Mouse (Mus musculus) kidney, postnatal 0 days (tissue): Measurements from ENCODE around the gene Sec24c. TPM values are rescaled to one million over a fixed set of nuclear protein-coding genes. Genes with fewer than 3 reads are reported as not detected.

ENCODE experiments used
- ATAC-seq: fragments of 200-750 bp; cut with Nextera tagmentation; replicated peaks from 2 replicates; pipeline ENCODE4 v1.8.0; 2017; ENCODE audit warnings: low read depth, moderate number of reproducible peaks, moderate TSS enrichment, moderate library complexity; ENCODE audit not compliant: low FRiP score
- DNase-seq: peaks from one replicate; pipeline ENCODE4 v3.0.0-alpha.2; 2016; ENCODE audit warnings: low spot score
- H3K27ac ChIP-seq: fragments of 300-500 bp; sonication (generic); 2 replicates; pipeline ENCODE4 v1.5.1; 2014; ENCODE audit warnings: mild to moderate bottlenecking
- H3K27me3 ChIP-seq: fragments of 300-500 bp; sonication (generic); 2 replicates; pipeline ENCODE4 v1.6.1; 2014; ENCODE audit warnings: low read length, mixed read lengths; ENCODE audit not compliant: insufficient read depth
- H3K36me3 ChIP-seq: fragments of 300-500 bp; sonication (generic); 2 replicates; pipeline ENCODE4 v1.6.1; 2014; ENCODE audit warnings: low read length, mixed read lengths; ENCODE audit not compliant: insufficient read depth
- H3K4me1 ChIP-seq: fragments of 300-500 bp; sonication (generic); replicated peaks from 2 replicates; pipeline ENCODE4 v1.6.1; 2014; ENCODE audit warnings: antibody characterized with exemption, low read length, mixed read lengths; ENCODE audit not compliant: insufficient read depth
- H3K4me2 ChIP-seq: fragments of 300-500 bp; sonication (generic); 2 replicates; pipeline ENCODE4 v1.6.1; 2014; ENCODE audit warnings: mild to moderate bottlenecking, low read length, moderate library complexity, mixed read lengths
- H3K4me3 ChIP-seq: fragments of 300-500 bp; sonication (generic); replicated peaks from 2 replicates; pipeline ENCODE4 v1.5.1; 2014; ENCODE audit warnings: low read depth, low read length
- H3K9ac ChIP-seq: fragments of 300-500 bp; sonication (generic); 2 replicates; pipeline ENCODE4 v1.6.1; 2014; ENCODE audit warnings: low read depth, low read length
- H3K9me3 ChIP-seq: fragments of 300-500 bp; sonication (generic); replicated peaks from 2 replicates; pipeline ENCODE4 v1.6.1; 2016; ENCODE audit warnings: low read length, inconsistent platforms, mixed read lengths
- CTCF ChIP-seq: IDR thresholded peaks from 2 replicates; pipeline ENCODE4 v1.5.1; 2016; ENCODE audit warnings: antibody characterized with exemption, low read depth, mild to moderate bottlenecking, moderate library complexity
- WGBS: fragments of 180-500 bp; shearing (Covaris S2); extraction: QIAGEN DNeasy Blood & Tissue Kit; methylation state at CpG from one replicate; pipeline ENCODE4 v1.1.7; 2014; 5-methylcytosine and 5-hydroxymethylcytosine counted together
- polyA plus RNA-seq: library from polyadenylated mRNA; unstranded; fragments of >200 nt; fragmentation: Nextera tagmentation; extraction: Ambion mirVana; gene quantifications from 2 replicates; pipeline ENCODE4 v1.2.1, GENCODE M21; 2015

Sec24c gene
- polyA plus RNA-seq, 1 experiment from 2014 or later = 57.3 TPM

DNA sequence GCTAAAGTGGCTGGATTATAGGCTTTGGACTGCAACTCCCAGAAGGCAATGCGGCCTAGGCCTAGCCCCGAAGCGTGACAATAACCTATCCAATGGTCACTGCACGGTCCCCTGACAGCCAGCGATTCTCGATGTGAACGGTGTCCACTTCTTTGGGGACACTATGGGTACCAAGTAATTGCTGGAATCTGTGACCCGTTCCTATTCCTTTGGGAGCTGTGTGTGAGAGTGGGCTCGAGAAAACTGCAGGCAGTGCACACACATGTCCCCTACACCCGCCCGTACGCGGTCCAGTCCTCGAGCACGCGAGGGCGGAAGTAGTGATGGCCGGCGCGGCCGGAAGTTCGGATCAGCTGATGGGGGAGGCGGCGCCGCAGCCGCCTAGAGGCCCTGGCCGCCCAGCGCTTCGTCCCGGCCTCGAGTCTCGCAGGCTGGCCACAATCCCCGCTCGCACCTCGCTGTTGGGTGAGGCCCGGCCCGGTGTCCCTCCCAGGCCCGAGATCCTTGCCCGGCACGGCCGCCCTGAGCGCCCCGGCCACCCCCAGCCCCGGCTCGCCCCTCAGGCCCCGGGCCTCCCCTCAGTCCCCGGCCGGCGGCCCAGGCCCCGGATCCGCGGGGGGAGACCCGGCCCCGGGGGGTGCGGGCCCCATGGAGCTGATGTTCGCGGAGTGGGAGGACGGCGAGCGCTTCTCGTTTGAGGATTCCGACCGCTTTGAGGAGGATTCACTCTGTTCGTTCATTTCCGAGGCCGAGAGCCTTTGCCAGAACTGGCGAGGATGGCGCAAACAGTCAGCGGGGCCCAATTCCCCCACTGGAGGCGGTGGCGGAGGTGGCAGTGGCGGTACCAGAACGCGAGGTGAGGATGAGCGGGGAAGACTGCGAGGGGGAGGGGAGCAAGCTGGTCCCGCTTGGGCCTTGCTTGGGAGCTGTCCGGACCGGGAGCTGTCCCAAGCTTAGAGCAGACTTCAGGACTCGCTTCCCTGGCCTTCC lies 33.4 kb downstream of the Sec24c start, which contains the start of gene Zswim8:
Gene Zswim8 (plus strand): TSS at position 352 of the 990 bp plus-strand sequence.
- WGBS = under 1% methylated on average over 72 of the region's 80 CpGs
- ATAC-seq (peak; percentile 91), DNase-seq (peak; percentile 95)
- H3K4me2 ChIP-seq = peak within 1 kb of the TSS; percentile 89
- H3K27me3 ChIP-seq = no peaks in the 10 kb centered on the region
- no peak for TF ChIP-seq CTCF
- H3K9me3 ChIP-seq = no peaks in the 10 kb centered on the region
- peak within 1 kb of the TSS; percentile 98 for H3K4me3 ChIP-seq
- peak within 1 kb of the TSS; percentile 97 for H3K9ac ChIP-seq
- H3K4me1 ChIP-seq = peaks cover 10% of the 10 kb centered on the region
- H3K27ac ChIP-seq = peak within 1 kb of the TSS; percentile 85
- H3K36me3 ChIP-seq = peaks cover 16% of the 10 kb centered on the region

DNA sequence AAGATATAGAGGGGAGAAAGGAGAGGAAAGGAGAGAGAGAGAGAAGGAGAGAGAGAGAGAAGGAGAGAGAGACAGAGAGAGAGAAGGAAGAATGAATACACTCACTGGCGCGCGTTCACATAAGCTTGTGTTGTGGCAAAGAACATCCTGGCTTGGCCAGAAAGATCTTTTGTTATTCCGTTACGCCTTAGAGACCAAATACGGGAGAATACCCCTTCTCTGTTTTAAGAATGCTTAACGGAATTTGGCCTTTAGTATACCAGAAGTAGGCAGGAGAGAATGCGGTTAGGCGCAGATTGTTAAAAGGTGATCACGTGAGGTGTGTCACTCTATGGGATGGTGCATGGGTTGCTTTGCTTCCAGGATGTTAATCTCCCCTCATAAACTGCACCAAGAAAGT lies 34.1 kb downstream of the Sec24c start:
- no peak overlapping the region for H3K27ac ChIP-seq
- no peak for TF ChIP-seq CTCF

DNA sequence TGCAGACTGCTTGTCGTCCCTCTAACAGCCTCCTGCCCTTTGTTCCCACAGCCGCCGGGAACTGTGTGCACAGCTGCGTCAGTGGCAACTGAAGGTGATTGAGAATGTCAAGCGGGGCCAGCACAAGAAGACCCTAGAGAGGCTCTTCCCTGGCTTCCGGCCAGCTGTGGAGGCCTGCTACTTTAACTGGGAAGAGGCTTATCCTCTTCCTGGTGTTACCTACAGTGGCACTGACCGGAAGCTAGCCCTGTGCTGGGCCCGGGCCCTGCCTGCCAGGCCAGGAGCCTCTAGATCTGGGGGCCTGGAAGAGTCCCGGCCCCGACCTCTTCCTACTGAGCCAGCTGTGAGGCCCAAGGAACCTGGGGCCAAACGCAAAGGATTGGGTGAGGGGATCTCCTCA lies 39.7 kb downstream of the Sec24c start:
- Histone ChIP-seq H3K4me1 (peaks cover 6% of the 10 kb centered on the region), H3K9me3 (no peaks in the 10 kb centered on the region), H3K27me3 (no peaks in the 10 kb centered on the region), H3K9ac (no peak overlapping the region), H3K4me3 (no peak overlapping the region), H3K27ac (no peak overlapping the region), H3K4me2 (no peak overlapping the region), H3K36me3 (peaks cover 76% of the 10 kb centered on the region)
- WGBS = 80% methylated on average over 11 of the region's 11 CpGs
- DNase-seq (no peak), ATAC-seq (no peak)
- TF ChIP-seq CTCF = no peak

More for the DNA sequence above, 34.1 kb downstream of the Sec24c start:
- peaks cover 10% of the 10 kb centered on the region for H3K4me1 ChIP-seq
- no peaks in the 10 kb centered on the region for H3K27me3 ChIP-seq
- H3K4me3 ChIP-seq = peak overlapping the region; percentile 98
- peak overlapping the region; percentile 97 for H3K9ac ChIP-seq
- 1% methylated on average over 10 of the region's 10 CpGs for WGBS
- peaks cover 23% of the 10 kb centered on the region for H3K36me3 ChIP-seq
- ATAC-seq (no peak), DNase-seq (no peak)
- H3K4me2 ChIP-seq = peak overlapping the region; percentile 89
- no peaks in the 10 kb centered on the region for H3K9me3 ChIP-seq

DNA sequence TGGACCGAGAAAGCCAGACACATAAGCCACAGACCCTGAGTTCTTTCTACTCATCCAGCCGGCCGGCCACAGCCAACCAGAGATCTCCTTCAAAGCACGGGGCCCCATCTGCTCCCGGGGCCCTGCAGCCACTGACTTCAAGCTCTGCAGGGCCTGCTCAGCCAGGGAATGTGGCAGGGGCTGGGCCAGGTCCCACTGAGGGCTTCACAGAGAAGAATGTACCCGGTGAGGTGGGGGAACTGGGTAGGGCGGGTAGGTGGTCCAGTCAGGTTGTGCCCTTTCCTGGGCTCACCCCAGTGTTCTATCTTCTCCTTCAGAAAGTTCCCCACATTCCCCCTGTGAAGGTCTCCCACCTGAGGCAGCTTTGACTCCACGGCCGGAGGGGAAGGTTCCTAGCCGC lies 44.3 kb downstream of the Sec24c start:
- Histone ChIP-seq H3K9ac (no peak overlapping the region), H3K27me3 (no peaks in the 10 kb centered on the region), H3K9me3 (no peaks in the 10 kb centered on the region), H3K27ac (no peak overlapping the region), H3K36me3 (peaks cover 90% of the 10 kb centered on the region), H3K4me1 (no peaks in the 10 kb centered on the region), H3K4me3 (no peak overlapping the region), H3K4me2 (no peak overlapping the region)
- WGBS = 91% methylated on average over 10 of the region's 10 CpGs
- ATAC-seq (no peak), DNase-seq (no peak)
- no peak for TF ChIP-seq CTCF

DNA sequence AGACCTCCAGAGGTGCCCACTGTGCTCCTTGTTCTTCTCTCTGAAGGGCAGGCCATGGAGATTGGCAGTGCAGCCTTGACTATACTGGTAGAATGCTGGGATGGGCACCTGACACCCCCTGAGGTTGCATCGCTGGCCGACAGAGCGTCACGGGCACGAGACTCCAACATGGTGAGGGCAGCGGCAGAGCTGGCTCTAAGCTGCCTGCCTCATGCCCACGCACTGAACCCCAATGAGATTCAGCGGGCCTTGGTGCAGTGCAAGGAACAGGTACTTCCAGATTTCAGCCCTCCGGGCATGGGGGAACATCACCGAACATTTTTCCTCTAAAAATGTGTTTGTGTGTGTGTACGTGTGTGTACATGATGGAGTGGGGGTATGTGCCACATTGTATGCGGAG lies 45.7 kb downstream of the Sec24c start:
- ATAC-seq (no peak), DNase-seq (no peak)
- H3K4me1 ChIP-seq = no peaks in the 10 kb centered on the region
- no peak overlapping the region for H3K9ac ChIP-seq
- no peaks in the 10 kb centered on the region for H3K9me3 ChIP-seq
- H3K27me3 ChIP-seq = no peaks in the 10 kb centered on the region
- no peak for TF ChIP-seq CTCF
- no peak overlapping the region for H3K27ac ChIP-seq
- no peak overlapping the region for H3K4me3 ChIP-seq
- no peak overlapping the region for H3K4me2 ChIP-seq
- H3K36me3 ChIP-seq = peaks cover 86% of the 10 kb centered on the region
- WGBS = 91% methylated on average over 12 of the region's 12 CpGs

DNA sequence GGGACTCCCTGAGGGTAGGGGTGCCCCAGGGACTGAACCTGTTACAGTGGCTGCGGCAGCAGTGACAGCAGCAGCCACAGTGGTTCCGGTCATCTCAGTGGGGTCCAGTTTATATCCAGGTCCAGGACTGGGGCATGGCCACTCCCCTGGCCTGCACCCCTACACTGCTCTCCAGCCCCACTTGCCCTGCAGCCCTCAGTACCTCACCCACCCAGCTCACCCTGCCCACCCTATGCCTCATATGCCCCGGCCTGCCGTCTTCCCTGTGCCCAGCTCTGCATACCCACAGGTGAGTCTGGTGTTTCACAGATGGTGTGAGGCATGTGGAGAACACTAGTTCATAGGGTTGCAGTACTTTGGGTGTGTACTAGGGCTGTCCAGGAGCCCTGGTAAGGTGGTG lies 47.3 kb downstream of the Sec24c start:
- whole genome bisulfite sequencing = 82% methylated on average over 4 of the region's 4 CpGs

More for the DNA sequence above, 47.3 kb downstream of the Sec24c start:
- no peaks in the 10 kb centered on the region for H3K27me3 ChIP-seq
- no peaks in the 10 kb centered on the region for H3K4me1 ChIP-seq
- H3K27ac ChIP-seq = no peak overlapping the region
- 0 out of 2 replicates have a peak, but pooled peaks have one; percentile 10 for ATAC-seq
- H3K36me3 ChIP-seq = peaks cover 83% of the 10 kb centered on the region
- no peaks in the 10 kb centered on the region for H3K9me3 ChIP-seq
- H3K4me2 ChIP-seq = no peak overlapping the region
- H3K4me3 ChIP-seq = no peak overlapping the region
- no peak overlapping the region for H3K9ac ChIP-seq
- DNase-seq = no peak
- TF ChIP-seq CTCF = no peak
